Mouse (Mus musculus): ENCODE measurements around the gene Ppp2r5e. TPM values are rescaled to one million over a fixed set of nuclear protein-coding genes. Genes with fewer than 3 reads are reported as not detected.

Gene Ppp2r5e
- total RNA-seq, 4 experiments from 2014 or later = 69.1 to 74.0 (median 73.5) TPM

- no peak for DNase-seq (ENCODE audit: low spot score in 2 of 2)
Observed at GRCm38 (mm10) chr12:75537673-75538423, 58.2 kb downstream of the Ppp2r5e start.

GRCm38 (mm10) chr12:75537019-75537672 is 58.9 kb downstream of the Ppp2r5e start:
- no peak for DNase-seq (ENCODE audit: low spot score in 2 of 2)

- DNase-seq (ENCODE audit: low spot score in 2 of 2) = no peak
Observed at GRCm38 (mm10) chr12:75536566-75536965, 59.5 kb downstream of the Ppp2r5e start.

- no peak for DNase-seq (ENCODE audit: low spot score in 2 of 2)
Observed at GRCm38 (mm10) chr12:75533145-75533544, 62.9 kb downstream of the Ppp2r5e start.

GRCm38 (mm10) chr12:75531895-75532294 is 64.2 kb downstream of the Ppp2r5e start:
- DNase-seq (ENCODE audit: low spot score in 2 of 2) = no peak

- DNase-seq (ENCODE audit: low spot score in 2 of 2) = no peak
Observed at GRCm38 (mm10) chr12:75528857-75529808, 66.9 kb downstream of the Ppp2r5e start.

GRCm38 (mm10) chr12:75528300-75528699 is 67.7 kb downstream of the Ppp2r5e start:
- DNase-seq (ENCODE audit: low spot score in 2 of 2) = no peak

GRCm38 (mm10) chr12:75524199-75524598 is 71.8 kb downstream of the Ppp2r5e start:
- DNase-seq (ENCODE audit: low spot score in 2 of 2) = no peak

- no peak for DNase-seq (ENCODE audit: low spot score in 2 of 2)
Observed at GRCm38 (mm10) chr12:75522931-75523330, 73.1 kb downstream of the Ppp2r5e start.

GRCm38 (mm10) chr12:75522360-75522759 is 73.7 kb downstream of the Ppp2r5e start:
- DNase-seq (ENCODE audit: low spot score in 2 of 2) = no peak

GRCm38 (mm10) chr12:75520395-75520794 is 75.7 kb downstream of the Ppp2r5e start:
- no peak for DNase-seq (ENCODE audit: low spot score in 2 of 2)

GRCm38 (mm10) chr12:75519181-75519940 is 76.7 kb downstream of the Ppp2r5e start:
- peak in 1 of 2 experiments; percentile 25 for DNase-seq (ENCODE audit: low spot score in 2 of 2)

- DNase-seq (ENCODE audit: low spot score in 2 of 2) = no peak
Observed at GRCm38 (mm10) chr12:75515301-75515906, 80.6 kb downstream of the Ppp2r5e start.

GRCm38 (mm10) chr12:75511520-75511919 is 84.5 kb downstream of the Ppp2r5e start:
- DNase-seq (ENCODE audit: low spot score in 2 of 2) = no peak

- DNase-seq (ENCODE audit: low spot score in 2 of 2) = no peak
Observed at GRCm38 (mm10) chr12:75504991-75505650, 90.9 kb downstream of the Ppp2r5e start.

- DNase-seq (ENCODE audit: low spot score in 2 of 2) = no peak
Observed at GRCm38 (mm10) chr12:75502664-75503063, 93.4 kb downstream of the Ppp2r5e start.

- no peak for DNase-seq (ENCODE audit: low spot score in 2 of 2)
Observed at GRCm38 (mm10) chr12:75497698-75498097, 98.3 kb downstream of the Ppp2r5e start.

- DNase-seq (ENCODE audit: low spot score in 2 of 2) = no peak
Observed at GRCm38 (mm10) chr12:75495636-75496035, 100.4 kb downstream of the Ppp2r5e start.

- DNase-seq (ENCODE audit: low spot score in 2 of 2) = no peak
Observed at GRCm38 (mm10) chr12:75494643-75495042, 101.4 kb downstream of the Ppp2r5e start.
